Mouse (Mus musculus): ENCODE measurements at regions not wholly inside any gene's neighbourhood (a gene's known extent, or its start where the extent isn't known, plus 50 kb on each side); places are given as distances from the start of the nearest gene placed in this dataset.

DNA sequence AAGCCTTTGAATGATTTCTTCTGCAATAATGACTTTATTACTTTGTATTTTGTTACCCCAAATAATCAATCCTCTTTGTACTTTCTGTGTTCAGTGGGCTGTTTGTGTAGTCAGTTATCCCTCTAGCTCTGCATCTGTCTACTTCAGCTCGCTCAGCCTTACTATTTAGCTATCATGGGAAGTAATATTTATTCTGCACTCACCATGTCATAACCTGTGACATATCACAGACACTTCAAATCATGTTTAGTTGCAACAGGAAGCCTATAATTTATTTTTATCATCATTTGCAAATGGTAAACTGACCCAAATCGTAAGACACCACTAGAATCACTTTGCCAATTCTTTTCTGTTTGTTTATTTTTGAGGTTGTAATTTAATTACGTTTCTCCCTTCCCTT lies 147.6 kb upstream of the Fam241a start:
- Histone ChIP-seq H3K9me3 (ENCODE audit: low read length) (no peaks in the 10 kb centered on the region), H3K36me3 (ENCODE audit: insufficient read depth, low read length) (no peaks in the 10 kb centered on the region), H3K27me3 (ENCODE audit: insufficient read depth, low read length) (no peaks in the 10 kb centered on the region), H3K4me1 (replicated peaks; ENCODE audit: low read depth, low read length) (no peaks in the 10 kb centered on the region), H3K4me3 (replicated peaks; ENCODE audit: low read length) (no peak overlapping the region)
- TF ChIP-seq POU5F1 (IDR thresholded peaks at IDR 0.05; ENCODE audit: borderline replicate concordance, low read length) (no peak), NANOG (IDR thresholded peaks at IDR 0.05; ENCODE audit: borderline replicate concordance, low read length) (no peak)

GRCm38 (mm10) chr3:128040407-128041115 lies 144.4 kb upstream of the Fam241a start:
- no peaks in the 10 kb centered on the region for H3K36me3 ChIP-seq (ENCODE audit: insufficient read depth, low read length)
- no peaks in the 10 kb centered on the region for H3K9me3 ChIP-seq (ENCODE audit: low read length)
- no peak overlapping the region for H3K4me3 ChIP-seq (replicated peaks; ENCODE audit: low read length)
- H3K27me3 ChIP-seq (ENCODE audit: insufficient read depth, low read length), result no peaks in the 10 kb centered on the region
- H3K4me1 ChIP-seq (replicated peaks; ENCODE audit: low read depth, low read length), result no peaks in the 10 kb centered on the region
- no peak for TF ChIP-seq POU5F1 (IDR thresholded peaks at IDR 0.05; ENCODE audit: borderline replicate concordance, low read length)
- TF ChIP-seq NANOG (IDR thresholded peaks at IDR 0.05; ENCODE audit: borderline replicate concordance, low read length), result no peak
- no peak for TF ChIP-seq CTCF (conservative IDR thresholded peaks at IDR 0.05; ENCODE audit: low read length)

- Histone ChIP-seq H3K4me3 (replicated peaks; ENCODE audit: low read length) (no peak overlapping the region), H3K4me1 (replicated peaks; ENCODE audit: low read depth, low read length) (no peaks in the 10 kb centered on the region), H3K9me3 (ENCODE audit: low read length) (no peaks in the 10 kb centered on the region), H3K36me3 (ENCODE audit: insufficient read depth, low read length) (no peaks in the 10 kb centered on the region), H3K27me3 (ENCODE audit: insufficient read depth, low read length) (no peaks in the 10 kb centered on the region)
- TF ChIP-seq POU5F1 (IDR thresholded peaks at IDR 0.05; ENCODE audit: borderline replicate concordance, low read length), result no peak
- TF ChIP-seq CTCF (conservative IDR thresholded peaks at IDR 0.05; ENCODE audit: low read length), result no peak
- no peak for TF ChIP-seq NANOG (IDR thresholded peaks at IDR 0.05; ENCODE audit: borderline replicate concordance, low read length)
These were observed 143.1 kb upstream of the Fam241a start for GRCm38 (mm10) chr3:128039185-128039584.

DNA sequence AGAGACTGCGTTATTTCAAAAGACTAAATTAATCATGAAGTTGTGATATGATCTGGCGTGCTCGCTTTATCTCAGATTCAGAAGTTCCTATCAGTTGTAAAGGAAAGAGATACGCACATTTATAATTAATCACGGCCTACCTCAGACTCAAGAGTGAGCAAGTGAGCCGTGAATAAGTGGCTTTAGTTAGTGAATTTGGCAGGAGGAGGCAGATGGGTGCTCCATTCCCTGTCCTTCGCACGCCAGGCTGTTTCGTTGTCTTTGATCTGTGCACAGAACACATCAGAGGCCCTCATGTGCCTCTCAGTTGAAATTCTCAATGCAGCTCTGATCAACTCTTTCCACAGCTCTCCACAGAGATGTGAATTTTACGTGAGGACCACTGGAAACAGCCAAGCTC lies 140.4 kb upstream of the Fam241a start:
- TF ChIP-seq POU5F1 (IDR thresholded peaks at IDR 0.05; ENCODE audit: borderline replicate concordance, low read length), result no peak
- TF ChIP-seq NANOG (IDR thresholded peaks at IDR 0.05; ENCODE audit: borderline replicate concordance, low read length), result no peak
- H3K27me3 ChIP-seq (ENCODE audit: insufficient read depth, low read length), result no peaks in the 10 kb centered on the region
- no peaks in the 10 kb centered on the region for H3K36me3 ChIP-seq (ENCODE audit: insufficient read depth, low read length)
- no peak overlapping the region for H3K4me3 ChIP-seq (replicated peaks; ENCODE audit: low read length)
- H3K4me1 ChIP-seq (replicated peaks; ENCODE audit: low read depth, low read length), result no peaks in the 10 kb centered on the region
- H3K9me3 ChIP-seq (ENCODE audit: low read length), result no peaks in the 10 kb centered on the region

DNA sequence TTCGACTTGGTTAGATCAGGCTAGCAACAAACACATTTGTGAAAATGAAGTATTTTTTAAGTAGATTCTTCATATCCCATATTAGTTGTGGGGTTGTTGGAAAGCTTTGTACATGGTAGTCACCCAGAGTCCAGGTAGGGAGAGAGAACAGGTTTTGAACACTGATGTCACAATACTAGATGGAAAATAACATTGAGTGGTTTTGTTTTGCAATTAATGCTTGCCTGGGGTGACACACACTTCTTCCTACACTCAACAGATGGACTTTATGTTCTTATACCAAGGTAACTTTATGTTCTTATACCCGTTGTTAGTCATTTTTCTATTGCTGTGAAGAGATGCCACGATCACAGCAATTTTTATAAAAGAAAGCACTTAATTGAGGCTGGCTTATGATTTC lies 134.2 kb upstream of the Fam241a start:
- no peaks in the 10 kb centered on the region for H3K27me3 ChIP-seq (ENCODE audit: insufficient read depth, low read length)
- H3K4me3 ChIP-seq (replicated peaks; ENCODE audit: low read length), result no peak overlapping the region
- no peaks in the 10 kb centered on the region for H3K4me1 ChIP-seq (replicated peaks; ENCODE audit: low read depth, low read length)
- H3K36me3 ChIP-seq (ENCODE audit: insufficient read depth, low read length), result no peaks in the 10 kb centered on the region
- TF ChIP-seq NANOG (IDR thresholded peaks at IDR 0.05; ENCODE audit: borderline replicate concordance, low read length) (no peak), POU5F1 (IDR thresholded peaks at IDR 0.05; ENCODE audit: borderline replicate concordance, low read length) (no peak)
- H3K9me3 ChIP-seq (ENCODE audit: low read length), result no peaks in the 10 kb centered on the region

DNA sequence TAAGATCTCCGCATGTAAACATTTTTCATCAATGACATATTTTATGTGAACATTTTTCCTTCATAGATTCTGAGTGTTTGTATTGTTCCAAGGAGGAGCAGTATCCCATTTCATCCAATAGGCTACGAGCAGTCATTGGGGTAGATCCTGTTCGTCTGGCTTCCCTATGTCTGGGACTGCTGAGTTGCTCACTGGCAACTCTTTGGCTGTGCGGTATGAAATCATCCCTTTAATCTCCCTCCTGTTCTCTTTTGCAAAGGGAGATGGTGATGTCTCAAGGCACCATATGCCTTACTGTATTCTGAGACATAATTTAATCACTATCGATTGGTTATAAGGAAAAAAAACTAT lies 133.4 kb upstream of the Fam241a start:
- Histone ChIP-seq H3K9me3 (ENCODE audit: low read length) (no peaks in the 10 kb centered on the region), H3K27me3 (ENCODE audit: insufficient read depth, low read length) (no peaks in the 10 kb centered on the region), H3K36me3 (ENCODE audit: insufficient read depth, low read length) (no peaks in the 10 kb centered on the region), H3K4me1 (replicated peaks; ENCODE audit: low read depth, low read length) (no peaks in the 10 kb centered on the region), H3K4me3 (replicated peaks; ENCODE audit: low read length) (no peak overlapping the region)
- no peak for TF ChIP-seq CTCF (conservative IDR thresholded peaks at IDR 0.05; ENCODE audit: low read length)
- TF ChIP-seq POU5F1 (IDR thresholded peaks at IDR 0.05; ENCODE audit: borderline replicate concordance, low read length), result no peak
- TF ChIP-seq NANOG (IDR thresholded peaks at IDR 0.05; ENCODE audit: borderline replicate concordance, low read length), result no peak

DNA sequence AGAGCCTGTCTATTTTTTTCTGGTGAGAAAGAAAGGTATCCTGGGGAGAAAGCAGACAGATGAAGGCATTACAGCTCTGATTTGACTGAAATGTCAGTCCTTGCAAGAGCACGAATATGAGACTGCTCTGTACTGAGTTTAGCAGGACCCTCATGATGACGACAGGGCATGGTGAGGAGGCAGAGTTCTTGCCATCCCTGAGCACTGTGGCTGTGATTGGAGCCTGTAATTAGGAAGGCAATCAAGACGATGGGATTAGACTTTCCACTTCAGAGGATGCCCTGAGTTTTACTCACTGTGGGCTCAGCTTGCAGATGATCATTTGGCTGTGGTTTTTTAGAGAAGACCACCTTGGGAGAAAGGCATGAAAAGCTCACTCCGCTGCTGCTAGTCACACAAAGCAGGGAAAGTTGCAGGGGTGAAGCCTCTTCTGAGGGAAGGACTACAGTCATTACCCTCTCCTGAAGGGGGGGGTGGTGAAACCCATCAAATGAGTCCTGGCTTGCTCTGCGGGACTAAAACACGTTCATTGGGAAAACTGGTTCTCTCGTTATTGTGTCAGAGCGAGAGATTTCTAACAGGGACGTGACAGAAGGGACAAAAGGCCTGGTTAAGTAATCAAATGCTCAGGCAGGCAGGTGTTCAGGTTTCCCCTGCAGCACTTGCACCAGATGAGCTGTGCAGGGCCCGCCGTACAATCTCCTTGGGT lies 132.9 kb upstream of the Fam241a start:
- TF ChIP-seq CTCF (conservative IDR thresholded peaks at IDR 0.05; ENCODE audit: low read length), result no peak
- TF ChIP-seq POU5F1 (IDR thresholded peaks at IDR 0.05; ENCODE audit: borderline replicate concordance, low read length), result no peak
- no peak overlapping the region for H3K4me3 ChIP-seq (replicated peaks; ENCODE audit: low read length)
- no peaks in the 10 kb centered on the region for H3K36me3 ChIP-seq (ENCODE audit: insufficient read depth, low read length)
- no peaks in the 10 kb centered on the region for H3K4me1 ChIP-seq (replicated peaks; ENCODE audit: low read depth, low read length)
- no peaks in the 10 kb centered on the region for H3K9me3 ChIP-seq (ENCODE audit: low read length)
- no peaks in the 10 kb centered on the region for H3K27me3 ChIP-seq (ENCODE audit: insufficient read depth, low read length)

GRCm38 (mm10) chr3:128024856-128025255 lies 128.7 kb upstream of the Fam241a start:
- Histone ChIP-seq H3K9me3 (ENCODE audit: low read length) (no peaks in the 10 kb centered on the region), H3K27me3 (ENCODE audit: insufficient read depth, low read length) (no peaks in the 10 kb centered on the region), H3K4me3 (replicated peaks; ENCODE audit: low read length) (no peak overlapping the region), H3K4me1 (replicated peaks; ENCODE audit: low read depth, low read length) (no peaks in the 10 kb centered on the region), H3K36me3 (ENCODE audit: insufficient read depth, low read length) (no peaks in the 10 kb centered on the region)
- no peak for TF ChIP-seq POU5F1 (IDR thresholded peaks at IDR 0.05; ENCODE audit: borderline replicate concordance, low read length)
- no peak for TF ChIP-seq CTCF (conservative IDR thresholded peaks at IDR 0.05; ENCODE audit: low read length)
- TF ChIP-seq NANOG (IDR thresholded peaks at IDR 0.05; ENCODE audit: borderline replicate concordance, low read length), result no peak

DNA sequence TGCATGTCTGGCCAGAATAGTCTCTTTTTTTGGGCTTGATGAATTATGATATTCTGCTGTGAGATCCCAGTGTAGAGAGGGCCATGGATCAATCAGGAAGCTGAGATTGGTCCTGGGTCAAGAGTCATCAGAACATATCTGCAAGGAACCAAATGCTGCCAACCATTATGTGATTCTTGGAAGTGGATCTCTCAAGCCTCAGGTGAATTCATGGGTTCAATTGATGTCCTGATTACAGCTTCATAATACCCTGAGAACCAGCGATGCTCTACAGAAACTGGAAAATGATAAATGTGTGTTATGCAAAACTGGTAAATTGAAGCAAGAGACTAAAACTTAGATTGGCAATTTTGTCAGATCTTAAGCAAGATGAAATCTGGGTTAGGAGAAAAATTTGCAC lies 118.8 kb upstream of the Fam241a start:
- no peak overlapping the region for H3K4me3 ChIP-seq (replicated peaks; ENCODE audit: low read length)
- TF ChIP-seq CTCF (conservative IDR thresholded peaks at IDR 0.05; ENCODE audit: low read length) (no peak), NANOG (IDR thresholded peaks at IDR 0.05; ENCODE audit: borderline replicate concordance, low read length) (no peak), POU5F1 (IDR thresholded peaks at IDR 0.05; ENCODE audit: borderline replicate concordance, low read length) (no peak)
- no peaks in the 10 kb centered on the region for H3K9me3 ChIP-seq (ENCODE audit: low read length)
- no peaks in the 10 kb centered on the region for H3K36me3 ChIP-seq (ENCODE audit: insufficient read depth, low read length)
- H3K27me3 ChIP-seq (ENCODE audit: insufficient read depth, low read length), result no peaks in the 10 kb centered on the region
- H3K4me1 ChIP-seq (replicated peaks; ENCODE audit: low read depth, low read length), result no peaks in the 10 kb centered on the region
